Mouse (Mus musculus) left cerebral cortex, adult 6 months (tissue): ENCODE results near the gene Gba. TPM values are rescaled to one million over a fixed set of nuclear protein-coding genes. Genes with fewer than 3 reads are reported as not detected.

Experiments
- long read RNA-seq, 2 experiments: library from polyadenylated mRNA; unstranded; transcript quantifications; one replicate each; pipeline ENCODE4 v2.0.0; 2019 to 2020
- polyA plus RNA-seq: library from polyadenylated mRNA; unstranded; fragments of <200 nt; fragmentation: Nextera tagmentation; gene quantifications from 2 replicates; pipeline ENCODE4 v1.2.3, GENCODE M21; 2021

Gene Gba
- 24.1 and 25.8 TPM in 2 replicates for polyA plus RNA-seq
- long read RNA-seq, experiment 1, transcript Gba-202 (12 exons, 1,938 nt), result minor isoform, 6 of 56 reads
- long read RNA-seq, experiment 1, transcript Gba-201 (11 exons, 1,779 nt), result major isoform, 31 of 56 reads
- long read RNA-seq, experiment 1, partial matches to known transcripts, result 5 of 56 reads
- long read RNA-seq, experiment 1, other reads (novel, unspliced or antisense), result 14 of 56 reads
- long read RNA-seq, experiment 2, transcript Gba-201 (11 exons, 1,779 nt), result major isoform, 8 of 21 reads
- long read RNA-seq, experiment 2, partial matches to known transcripts, result 10 of 21 reads
- long read RNA-seq, experiment 2, other reads (novel, unspliced or antisense), result 3 of 21 reads

DNA sequence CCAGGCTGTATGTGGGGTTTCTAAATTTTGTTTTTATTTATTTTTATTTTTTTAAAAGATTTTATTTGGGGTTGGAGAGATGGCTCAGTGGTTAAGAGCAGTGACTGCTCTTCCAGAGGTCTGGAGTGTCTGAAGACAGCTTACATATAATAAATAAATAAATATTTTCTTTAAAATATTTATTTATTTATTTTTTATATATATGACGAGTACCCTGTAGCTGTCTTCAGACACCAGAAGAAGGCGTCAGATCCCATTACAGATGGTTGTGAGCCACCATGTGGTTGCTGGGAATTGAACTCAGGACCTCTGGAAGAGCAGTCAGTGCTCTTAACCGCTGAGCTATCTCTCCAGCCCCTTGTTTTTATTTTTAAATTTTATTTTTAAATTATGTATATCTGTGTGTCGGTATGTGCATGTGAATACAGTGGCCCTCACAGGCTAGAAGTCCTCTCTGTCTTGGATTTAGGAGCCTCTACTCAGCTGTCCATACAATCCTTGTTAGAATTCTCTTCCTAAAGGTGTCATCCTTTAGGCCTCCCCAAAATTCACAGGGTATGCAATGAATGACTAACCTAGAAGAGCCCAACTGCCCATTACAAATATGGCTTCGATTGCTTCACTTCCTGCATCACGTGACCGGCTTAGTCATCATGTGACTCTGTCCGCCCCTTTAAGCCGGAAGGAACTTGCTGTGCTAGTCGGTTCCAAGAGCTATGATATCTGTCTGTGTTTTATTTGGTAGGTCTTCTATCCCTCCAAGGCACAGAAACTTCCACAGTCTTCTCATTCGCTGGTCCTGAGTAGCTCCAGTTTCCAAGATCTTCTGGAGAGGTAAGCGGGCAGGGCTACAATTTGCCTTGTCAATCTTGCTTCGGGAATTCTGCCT is at the start of gene Gba:
Gene Gba, plus strand, starts transcription at position 676 of the 889 bp plus-strand sequence.

GRCm38 (mm10) chr3:89159616-89160344 is 42.9 kb upstream of the Gba start, which contains the start of gene Hcn3:
Gene Hcn3 (minus strand): TSS chr3:89160196.

GRCm38 (mm10) chr3:89164506-89165267 is 38.0 kb upstream of the Gba start, which contains the start of gene Clk2:
Gene Clk2 (plus strand): TSS chr3:89164795.

DNA sequence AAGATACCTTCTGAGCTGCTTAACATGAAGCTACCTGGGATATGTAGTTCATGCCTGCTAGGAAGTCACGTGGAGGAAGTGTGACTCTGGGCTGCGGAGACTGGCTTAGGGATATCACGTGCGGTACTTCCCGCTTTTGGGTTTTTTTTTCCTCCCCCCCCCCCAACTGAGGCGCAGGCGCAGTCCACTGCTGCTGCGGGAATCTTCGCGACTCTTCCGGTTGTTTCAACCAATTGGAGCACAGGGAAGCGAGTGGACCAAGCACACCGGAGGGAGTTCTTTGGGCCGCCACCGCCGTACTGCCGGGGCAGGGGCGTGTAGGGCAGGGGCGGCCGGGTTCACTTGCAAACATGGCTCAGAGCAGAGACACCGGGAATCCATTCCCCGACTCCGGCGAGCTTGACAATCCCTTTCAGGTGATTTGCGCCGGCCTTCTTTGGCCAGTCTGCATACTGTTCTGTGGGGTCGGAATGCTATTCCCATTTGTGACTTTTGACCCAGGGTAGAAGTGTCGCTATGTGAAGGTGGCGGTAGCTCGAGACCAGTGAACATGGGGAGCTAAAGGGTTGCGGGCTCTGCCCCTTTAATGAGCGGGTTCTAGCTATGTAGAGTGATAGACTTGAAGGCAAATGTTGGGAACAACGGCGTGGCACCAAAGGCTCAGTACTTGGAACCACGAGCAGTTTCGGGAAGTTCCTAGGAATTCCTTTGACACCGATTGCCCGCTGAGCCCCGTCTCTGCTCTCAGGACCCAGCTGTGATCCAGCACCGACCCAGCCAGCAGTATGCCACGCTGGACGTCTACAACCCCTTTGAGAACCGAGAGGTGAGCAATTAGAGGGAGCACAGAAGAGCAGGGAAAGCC is 25.3 kb upstream of the Gba start, which contains the start of gene Scamp3:
Gene Scamp3, plus strand, starts transcription at position 232 of the 865 bp plus-strand sequence.

GRCm38 (mm10) chr3:89183058-89183958 is 19.4 kb upstream of the Gba start, which contains the start of gene Fam189b:
Gene Fam189b (plus strand): TSS chr3:89183143.

GRCm38 (mm10) chr3:89214681-89215411 is 12.1 kb downstream of the Gba start, which contains the start of gene Thbs3:
Gene Thbs3 (plus strand): TSS chr3:89215180.

GRCm38 (mm10) chr3:89226900-89227299 is 24.2 kb downstream of the Gba start, which contains the start of gene Mtx1:
Gene Mtx1 (minus strand): TSS chr3:89227088.

GRCm38 (mm10) chr3:89228836-89229235 is 26.1 kb downstream of the Gba start, which contains the start of gene Muc1:
Gene Muc1 (plus strand): TSS chr3:89229057.

GRCm38 (mm10) chr3:89245688-89246171 is 43.0 kb downstream of the Gba start, which contains the start of gene Krtcap2:
Gene Krtcap2 (plus strand): TSS chr3:89245966.

GRCm38 (mm10) chr3:89246261-89247100 is 43.8 kb downstream of the Gba start, which contains the start of gene Trim46:
Gene Trim46 (minus strand): TSS chr3:89246309.

Other genes starting within 250 kb of the Gba start
- gene Rusc1, start 109.6 kb upstream of the Gba start, polyA plus RNA-seq, result 47.9 and 79.6 TPM in 2 replicates
- 0.10 TPM in 1 of 2 replicates, not detected in the other for gene Gm43738, start 101.8 kb upstream of the Gba start, polyA plus RNA-seq
- 156 and 192 TPM in 2 replicates for gene Fdps, start 101.0 kb upstream of the Gba start, polyA plus RNA-seq
- not detected in 2 replicates for gene Pklr, start 66.8 kb upstream of the Gba start, polyA plus RNA-seq
- gene Hcn3, start 42.7 kb upstream of the Gba start, polyA plus RNA-seq, result 2.2 and 5.2 TPM in 2 replicates
- gene Clk2, start 38.1 kb upstream of the Gba start, polyA plus RNA-seq, result 3.0 and 3.7 TPM in 2 replicates
- gene Scamp3, start 25.5 kb upstream of the Gba start, polyA plus RNA-seq, result 65.4 and 69.8 TPM in 2 replicates
- 8.2 and 15.5 TPM in 2 replicates for gene Fam189b, start 19.8 kb upstream of the Gba start, polyA plus RNA-seq
- gene Thbs3, start 12.3 kb downstream of the Gba start, polyA plus RNA-seq, result 8.3 and 12.0 TPM in 2 replicates
- 121 and 135 TPM in 2 replicates for gene Mtx1, start 24.2 kb downstream of the Gba start, polyA plus RNA-seq
- 0.20 and 0.34 TPM in 2 replicates for gene Muc1, start 26.1 kb downstream of the Gba start, polyA plus RNA-seq
- gene Krtcap2, start 43.0 kb downstream of the Gba start, polyA plus RNA-seq, result 209 and 223 TPM in 2 replicates
- 23.1 and 27.4 TPM in 2 replicates for gene Trim46, start 43.4 kb downstream of the Gba start, polyA plus RNA-seq
- gene Dpm3, start 56.4 kb downstream of the Gba start, polyA plus RNA-seq, result 276 and 277 TPM in 2 replicates
- 48.6 and 65.6 TPM in 2 replicates for gene Slc50a1, start 67.6 kb downstream of the Gba start, polyA plus RNA-seq
- gene Efna1, start 78.2 kb downstream of the Gba start, polyA plus RNA-seq, result 11.1 and 12.0 TPM in 2 replicates
- gene Efna3, start 120.0 kb downstream of the Gba start, polyA plus RNA-seq, result 5.6 and 31.3 TPM in 2 replicates
- 0.30 and 0.44 TPM in 2 replicates for gene Efna4, start 135.1 kb downstream of the Gba start, polyA plus RNA-seq
- gene Adam15, start 147.1 kb downstream of the Gba start, polyA plus RNA-seq, result 21.3 and 43.1 TPM in 2 replicates
- gene Dcst2, start 159.0 kb downstream of the Gba start, polyA plus RNA-seq, result not detected in 2 replicates
- 1.9 and 2.3 TPM in 2 replicates for gene Dcst1, start 162.3 kb downstream of the Gba start, polyA plus RNA-seq
- 0.49 and 1.2 TPM in 2 replicates for gene Zbtb7b, start 191.8 kb downstream of the Gba start, polyA plus RNA-seq
- gene Lenep, start 199.9 kb downstream of the Gba start, polyA plus RNA-seq, result not detected in 2 replicates
- gene Flad1, start 208.9 kb downstream of the Gba start, polyA plus RNA-seq, result 22.6 and 32.3 TPM in 2 replicates
- 8.9 and 10.6 TPM in 2 replicates for gene Cks1b, start 215.5 kb downstream of the Gba start, polyA plus RNA-seq
- 4.1 and 4.9 TPM in 2 replicates for gene Shc1, start 215.5 kb downstream of the Gba start, polyA plus RNA-seq
- 5.5 and 11.4 TPM in 2 replicates for gene Pygo2, start 227.3 kb downstream of the Gba start, polyA plus RNA-seq
- gene Pbxip1, start 233.8 kb downstream of the Gba start, polyA plus RNA-seq, result 15.4 and 16.1 TPM in 2 replicates